Mouse (Mus musculus): ENCODE results near the gene Limd1. TPM values are rescaled to one million over a fixed set of nuclear protein-coding genes. Genes with fewer than 3 reads are reported as not detected.

Limd1 gene
- total and polyA plus RNA-seq, 3 experiments = 32.6 to 37.5 TPM; not detected in 1

- DNase-seq (ENCODE audit: low read depth, low spot score) = no peak
- no peak for TF ChIP-seq ZKSCAN1 (IDR thresholded peaks at IDR 0.05; ENCODE audit: low read depth, low read length)
- TF ChIP-seq TAL1 (IDR thresholded peaks at IDR 0.05; ENCODE audit: low read length) = no peak
- TF ChIP-seq ZMIZ1 (IDR thresholded peaks at IDR 0.05; ENCODE audit: low read depth, low read length) = no peak
- TF ChIP-seq USF2 (IDR thresholded peaks at IDR 0.05; ENCODE audit: borderline replicate concordance in 1 of 2, insufficient read depth in 1 of 2, low read depth in 1 of 2, low read length in 2 of 2) = no peak
- no peak for TF ChIP-seq MEF2A (IDR thresholded peaks at IDR 0.05; ENCODE audit: extremely low read depth, insufficient replicate concordance, low read depth, low read length, poor library complexity, severe bottlenecking)
- TF ChIP-seq KAT2A (conservative IDR thresholded peaks at IDR 0.05; ENCODE audit: low read depth, low read length) = no peak
- Histone ChIP-seq H3K27ac (ENCODE audit: control insufficient read depth, low read depth, low read length) (no peak overlapping the region), H3K27me3 (ENCODE audit: control insufficient read depth in 1 of 2, insufficient read depth in 2 of 2, low read length in 2 of 2) (no peaks in the 10 kb centered on the region), H3K4me3 (ENCODE audit: control insufficient read depth in 1 of 2, insufficient read depth in 1 of 2, low read depth in 2 of 2, low read length in 2 of 2) (no peak overlapping the region), H3K9ac (ENCODE audit: control insufficient read depth, low read depth, low read length, poor library complexity, severe bottlenecking) (no peak overlapping the region), H3K36me3 (ENCODE audit: control insufficient read depth in 1 of 2, insufficient read depth in 2 of 2, low read length in 2 of 2) (peaks cover 2 to 14% of the 10 kb centered on the region in 2 experiments; a peak in 3 of 4 replicates), H3K4me1 (ENCODE audit: control insufficient read depth in 1 of 2, insufficient read depth in 2 of 2, low read length in 2 of 2) (peaks cover 1 to 29% of the 10 kb centered on the region in 2 experiments; a peak in 3 of 4 replicates), H3K9me3 (replicated peaks; ENCODE audit: insufficient read depth, low read length) (no peaks in the 10 kb centered on the region), H3K79me2 (ENCODE audit: control insufficient read depth, insufficient read depth, low read length, poor library complexity) (peaks cover 64% of the 10 kb centered on the region)
These were observed 10.6 kb downstream of the Limd1 start for GRCm38 (mm10) chr9:123489073-123489472.

- TF ChIP-seq CHD1 (IDR thresholded peaks at IDR 0.05; ENCODE audit: low read depth, low read length) (no peak), ZKSCAN1 (IDR thresholded peaks at IDR 0.05; ENCODE audit: low read depth, low read length) (no peak)
- Histone ChIP-seq H3K27ac (ENCODE audit: control insufficient read depth, low read depth, low read length) (no peak overlapping the region), H3K9me3 (replicated peaks; ENCODE audit: insufficient read depth, low read length) (no peaks in the 10 kb centered on the region), H3K79me2 (ENCODE audit: control insufficient read depth, insufficient read depth, low read length, poor library complexity) (peaks cover 59% of the 10 kb centered on the region), H3K9ac (ENCODE audit: control insufficient read depth, low read depth, low read length, poor library complexity, severe bottlenecking) (no peak overlapping the region), H3K4me1 (ENCODE audit: control insufficient read depth in 1 of 2, insufficient read depth in 2 of 2, low read length in 2 of 2) (peaks cover 3 to 30% of the 10 kb centered on the region in 2 experiments), H3K36me3 (ENCODE audit: control insufficient read depth in 1 of 2, insufficient read depth in 2 of 2, low read length in 2 of 2) (peaks cover 2 to 14% of the 10 kb centered on the region in 2 experiments), H3K27me3 (ENCODE audit: control insufficient read depth in 1 of 2, insufficient read depth in 2 of 2, low read length in 2 of 2) (no peaks in the 10 kb centered on the region), H3K4me3 (ENCODE audit: control insufficient read depth in 1 of 2, insufficient read depth in 1 of 2, low read depth in 2 of 2, low read length in 2 of 2) (no peak overlapping the region)
- no peak for DNase-seq (ENCODE audit: low read depth, low spot score)
These were observed 11.3 kb downstream of the Limd1 start for GRCm38 (mm10) chr9:123489727-123490343.

DNA sequence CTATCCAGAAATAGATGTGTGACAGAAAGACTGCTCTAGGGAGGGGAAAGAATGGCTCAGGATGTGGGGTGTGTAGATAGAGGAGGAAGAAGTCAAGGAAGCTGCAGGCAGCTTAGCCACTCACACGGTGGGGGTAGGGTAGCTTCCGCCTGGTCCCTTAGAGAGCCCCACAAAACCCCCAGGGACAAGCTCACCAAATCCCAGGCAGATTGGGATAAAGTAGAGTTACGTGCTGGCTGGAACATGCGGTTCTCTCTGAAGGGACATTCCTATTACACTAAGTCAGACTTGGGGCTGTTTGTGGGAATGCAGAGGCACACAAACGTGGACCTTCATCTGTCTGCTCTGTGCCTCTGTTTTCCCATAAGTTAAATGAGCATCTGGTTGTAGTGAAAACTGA, 12.4 kb downstream of the Limd1 start:
- peaks cover 3 to 28% of the 10 kb centered on the region in 2 experiments for H3K4me1 ChIP-seq (ENCODE audit: control insufficient read depth in 1 of 2, insufficient read depth in 2 of 2, low read length in 2 of 2)

More for the DNA sequence above, 12.4 kb downstream of the Limd1 start:
- no peak for DNase-seq (ENCODE audit: low read depth, low spot score)
- H3K79me2 ChIP-seq (ENCODE audit: control insufficient read depth, insufficient read depth, low read length, poor library complexity) = peaks cover 53% of the 10 kb centered on the region
- TF ChIP-seq MXI1 (IDR thresholded peaks at IDR 0.05; ENCODE audit: low read depth, low read length) (no peak), NRF1 (IDR thresholded peaks at IDR 0.05; ENCODE audit: insufficient read depth, low read depth, low read length, poor library complexity, severe bottlenecking) (no peak), POLR2AphosphoS2 (IDR thresholded peaks at IDR 0.05; ENCODE audit: low read length) (no peak), TAL1 (IDR thresholded peaks at IDR 0.05; ENCODE audit: low read length) (no peak), MEF2A (IDR thresholded peaks at IDR 0.05; ENCODE audit: extremely low read depth, insufficient replicate concordance, low read depth, low read length, poor library complexity, severe bottlenecking) (no peak), ZNF384 (IDR thresholded peaks at IDR 0.05; ENCODE audit: low read depth, low read length) (no peak), CHD2 (IDR thresholded peaks at IDR 0.05; ENCODE audit: low read length) (no peak), ETS1 (IDR thresholded peaks at IDR 0.05; ENCODE audit: low read depth, low read length) (no peak), ZC3H11A (IDR thresholded peaks at IDR 0.05; ENCODE audit: low read depth, low read length) (no peak), RAD21 (IDR thresholded peaks at IDR 0.05; ENCODE audit: low read depth, low read length) (no peak)
- peaks cover 2 to 14% of the 10 kb centered on the region in 2 experiments; a peak in 3 of 4 replicates for H3K36me3 ChIP-seq (ENCODE audit: control insufficient read depth in 1 of 2, insufficient read depth in 2 of 2, low read length in 2 of 2)
- H3K27me3 ChIP-seq (ENCODE audit: control insufficient read depth in 1 of 2, insufficient read depth in 2 of 2, low read length in 2 of 2) = no peaks in the 10 kb centered on the region
- no peaks in the 10 kb centered on the region for H3K9me3 ChIP-seq (replicated peaks; ENCODE audit: insufficient read depth, low read length)
- H3K9ac ChIP-seq (ENCODE audit: control insufficient read depth, low read depth, low read length, poor library complexity, severe bottlenecking) = no peak overlapping the region
- no peak overlapping the region for H3K4me3 ChIP-seq (ENCODE audit: control insufficient read depth in 1 of 2, insufficient read depth in 1 of 2, low read depth in 2 of 2, low read length in 2 of 2)
- H3K27ac ChIP-seq (ENCODE audit: control insufficient read depth, low read depth, low read length) = no peak overlapping the region
